Mouse (Mus musculus) kidney, postnatal 4 days (tissue): ENCODE data around the gene Trim59.

ENCODE experiments used
- DNase-seq, 2 experiments: peaks; one replicate each; pipeline ENCODE4 v3.0.0; 2021; ENCODE audit warnings: mixed read lengths in 2 of 2

The Trim59 gene

DNA sequence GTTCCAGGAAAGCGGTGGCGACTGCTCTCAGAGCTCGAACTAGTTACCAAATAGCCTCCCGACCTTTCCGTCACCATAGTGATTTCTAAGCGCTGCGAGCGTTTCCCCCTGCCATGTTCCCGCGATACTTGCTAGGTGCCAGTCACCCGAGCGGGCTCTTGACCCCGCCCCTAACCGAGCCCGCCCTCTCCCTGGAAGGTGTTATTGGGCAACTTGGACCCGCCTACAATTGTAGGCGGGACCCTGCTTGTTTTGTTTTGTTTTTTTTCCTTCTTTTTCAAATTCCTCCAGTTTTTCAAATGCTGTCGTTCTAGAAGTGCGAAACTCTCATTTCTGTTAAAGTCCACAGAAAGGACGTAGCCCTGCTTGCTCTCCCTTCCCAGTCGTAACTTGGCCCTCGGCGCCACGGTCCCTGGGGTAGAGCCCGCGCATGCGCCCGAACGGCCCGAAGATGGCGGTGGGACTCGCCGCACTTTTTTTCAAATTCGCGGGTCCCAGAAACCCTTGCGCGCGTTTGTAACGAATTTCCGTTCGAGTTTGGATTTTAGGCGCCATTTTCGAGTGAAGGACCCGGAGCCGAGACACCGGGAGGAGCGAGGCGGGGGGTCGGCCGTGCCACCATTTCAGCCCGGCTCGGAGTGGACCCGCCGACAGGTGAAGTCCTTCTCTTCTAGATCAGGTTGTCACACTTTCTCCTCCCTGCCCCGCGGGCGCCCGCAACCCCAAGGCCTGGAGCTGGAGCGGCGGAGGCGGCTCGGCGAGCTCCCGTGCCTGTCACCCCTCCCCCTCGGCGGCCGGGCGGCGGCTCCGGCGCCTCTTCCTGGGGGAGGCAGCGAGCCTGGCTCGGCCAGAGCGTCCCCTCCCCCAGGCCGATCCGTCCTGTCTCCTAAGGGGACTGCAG is 39.9 kb downstream of the Trim59 start, which contains the start of the genes Ift80 and Smc4:
TSS of gene Ift80 (minus strand) at position 134 of the 901 bp plus-strand sequence.
TSS of gene Smc4 (plus strand) at position 302 of the 901 bp plus-strand sequence.
- peak; percentile 96 to 98 for DNase-seq

- DNase-seq = no peak
Observed at GRCm38 (mm10) chr3:69004055-69004436, 40.5 kb downstream of the Trim59 start.

DNA sequence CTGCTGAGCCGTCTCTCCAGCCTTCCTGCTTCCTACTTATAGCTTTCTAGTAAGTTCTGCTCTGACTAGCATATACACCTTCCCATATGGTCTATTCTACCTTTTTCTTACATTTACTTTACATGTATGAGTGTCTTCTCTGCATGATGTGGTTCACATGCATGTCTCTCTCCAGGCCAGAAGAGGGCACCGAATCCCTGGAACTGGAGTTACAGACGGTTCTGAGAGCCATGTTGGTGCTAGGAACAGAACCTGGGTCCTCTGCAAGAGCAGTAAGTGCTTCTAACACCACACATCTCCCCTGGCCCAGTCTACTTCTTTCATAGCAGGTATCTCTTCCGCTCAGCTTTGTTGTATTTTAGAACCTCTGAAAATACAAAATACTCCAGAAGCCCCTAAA is 41.8 kb downstream of the Trim59 start:
- no peak for DNase-seq

DNA sequence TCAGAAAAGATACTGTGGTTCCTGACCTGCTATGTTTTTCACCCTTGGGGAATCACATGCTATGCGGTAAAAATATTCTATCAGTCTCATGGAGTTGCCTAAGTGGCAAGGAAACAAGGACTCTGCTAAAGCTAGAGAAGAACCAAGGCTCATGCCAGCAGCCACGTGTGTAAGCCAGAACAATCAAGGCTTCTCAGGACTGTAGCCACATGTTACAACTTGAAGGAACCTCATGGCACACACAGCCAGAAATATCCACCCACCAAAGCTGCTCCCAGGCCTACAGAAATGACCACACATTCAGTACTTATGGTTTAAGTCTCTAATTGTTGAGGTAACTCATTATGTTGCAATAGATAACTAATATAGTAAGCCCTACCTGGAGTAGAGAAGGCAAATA is 58.0 kb downstream of the Trim59 start:
- no peak for DNase-seq
